Mouse (Mus musculus): Measurements from ENCODE around the gene Amt. TPM values are rescaled to one million over a fixed set of nuclear protein-coding genes. Genes with fewer than 3 reads are reported as not detected.

Amt gene
- total and polyA plus RNA-seq, 2 experiments from 2014 or later, result 22.5 to 28.5 TPM

DNA sequence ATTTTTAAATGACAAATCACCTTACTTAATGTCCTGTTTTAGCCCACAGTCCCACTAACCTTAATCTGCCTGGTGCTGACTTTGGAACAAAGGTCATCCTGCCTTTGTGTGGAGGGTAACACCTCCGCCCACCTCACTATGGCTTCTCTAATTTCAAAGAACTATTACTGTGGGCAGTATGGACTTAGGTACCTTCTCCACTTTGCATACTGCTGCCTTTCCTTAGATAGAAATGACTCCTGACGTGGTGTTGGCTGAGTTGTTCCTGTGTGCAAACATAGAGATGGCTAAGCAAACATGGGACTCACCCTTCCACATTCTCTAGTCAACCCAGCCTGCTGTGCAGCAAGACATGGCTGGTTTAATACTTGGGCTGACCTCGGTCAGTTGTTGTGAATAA lies 5.2 kb downstream of the Amt start:
- TF ChIP-seq CTCF (IDR thresholded peaks at IDR 0.05; ENCODE audit: low read depth), result no peak
- peaks cover 11% of the 10 kb centered on the region; the same call in 1 of the 2 replicates for H3K36me3 ChIP-seq (ENCODE audit: insufficient read depth, low read length)
- H3K9me3 ChIP-seq (ENCODE audit: low read length), result no peaks in the 10 kb centered on the region
- ATAC-seq (no peak), DNase-seq (ENCODE audit: low spot score) (no peak)
- H3K27ac ChIP-seq, result no peak overlapping the region
- no peak overlapping the region for H3K9ac ChIP-seq (replicated peaks; ENCODE audit: low read length)
- 86% methylated on average over 3 of the region's 3 CpGs for WGBS
- H3K4me3 ChIP-seq (ENCODE audit: low read length), result no peak overlapping the region
- H3K27me3 ChIP-seq (ENCODE audit: insufficient read depth, low read length), result no peaks in the 10 kb centered on the region
- H3K4me1 ChIP-seq (ENCODE audit: insufficient read depth, low read length), result peaks cover 6% of the 10 kb centered on the region; the same call in 1 of the 2 replicates
- no peak overlapping the region for H3K4me2 ChIP-seq (ENCODE audit: low read depth, low read length)

DNA sequence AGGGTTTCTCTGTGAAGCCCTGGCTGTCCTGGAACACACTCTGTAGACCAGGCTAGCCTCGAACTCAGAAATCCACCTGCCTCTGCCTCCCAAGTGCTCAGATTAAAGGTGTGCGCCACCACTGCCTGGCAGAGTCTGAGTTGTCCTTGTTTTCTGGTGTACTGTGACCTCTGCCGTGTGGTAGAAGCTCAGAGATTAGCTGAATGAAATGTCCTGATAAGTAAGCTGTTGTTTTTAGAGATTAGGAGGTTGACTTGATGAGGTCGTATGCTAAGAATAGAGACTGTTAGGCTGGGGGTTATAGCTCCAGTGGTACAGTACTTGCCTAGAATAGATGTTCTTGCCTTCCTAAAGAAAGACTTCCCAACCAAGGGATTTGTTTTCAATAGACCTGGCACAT lies 8.1 kb downstream of the Amt start:
- Histone ChIP-seq H3K9me3 (ENCODE audit: low read length) (no peaks in the 10 kb centered on the region), H3K4me1 (ENCODE audit: insufficient read depth, low read length) (peaks cover 21% of the 10 kb centered on the region), H3K36me3 (ENCODE audit: insufficient read depth, low read length) (peaks cover 6% of the 10 kb centered on the region; the same call in 1 of the 2 replicates), H3K27ac (peak overlapping the region; percentile 99; the same call in 1 of the 2 replicates), H3K9ac (replicated peaks; ENCODE audit: low read length) (peak overlapping the region; percentile 86), H3K4me2 (ENCODE audit: low read depth, low read length) (peak overlapping the region; percentile 96), H3K4me3 (ENCODE audit: low read length) (no peak overlapping the region; the same call in 1 of the 2 replicates), H3K27me3 (ENCODE audit: insufficient read depth, low read length) (no peaks in the 10 kb centered on the region)
- TF ChIP-seq CTCF (IDR thresholded peaks at IDR 0.05; ENCODE audit: low read depth), result no peak
- no peak for ATAC-seq
- 87% methylated on average over 4 of the region's 4 CpGs for WGBS
- DNase-seq (ENCODE audit: low spot score), result no peak

DNA sequence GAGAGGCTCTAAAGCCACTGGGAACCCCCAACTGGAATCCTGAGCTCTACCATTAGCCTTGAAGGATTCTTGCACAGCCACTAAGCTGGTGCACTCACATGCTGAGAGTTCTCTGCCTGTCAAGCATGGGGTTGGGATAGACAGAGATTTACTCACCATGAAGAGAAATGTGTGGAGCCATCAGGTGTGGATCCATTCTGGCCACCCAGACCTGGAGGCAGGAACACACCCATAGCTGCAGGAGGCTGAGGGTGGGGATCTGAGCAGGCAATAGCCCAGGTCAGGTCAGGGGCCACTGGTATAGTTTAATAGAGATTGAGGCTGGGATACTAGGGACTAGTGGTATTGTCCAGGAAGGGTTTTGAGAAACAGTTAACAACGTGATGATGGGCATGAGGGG lies 8.5 kb downstream of the Amt start:
- WGBS, result 10% methylated on average over 1 of the region's 1 CpGs
- 0 out of 2 replicates have a peak, but pooled peaks cover 5% of the 10 kb centered on the region for H3K36me3 ChIP-seq (ENCODE audit: insufficient read depth, low read length)

DNA sequence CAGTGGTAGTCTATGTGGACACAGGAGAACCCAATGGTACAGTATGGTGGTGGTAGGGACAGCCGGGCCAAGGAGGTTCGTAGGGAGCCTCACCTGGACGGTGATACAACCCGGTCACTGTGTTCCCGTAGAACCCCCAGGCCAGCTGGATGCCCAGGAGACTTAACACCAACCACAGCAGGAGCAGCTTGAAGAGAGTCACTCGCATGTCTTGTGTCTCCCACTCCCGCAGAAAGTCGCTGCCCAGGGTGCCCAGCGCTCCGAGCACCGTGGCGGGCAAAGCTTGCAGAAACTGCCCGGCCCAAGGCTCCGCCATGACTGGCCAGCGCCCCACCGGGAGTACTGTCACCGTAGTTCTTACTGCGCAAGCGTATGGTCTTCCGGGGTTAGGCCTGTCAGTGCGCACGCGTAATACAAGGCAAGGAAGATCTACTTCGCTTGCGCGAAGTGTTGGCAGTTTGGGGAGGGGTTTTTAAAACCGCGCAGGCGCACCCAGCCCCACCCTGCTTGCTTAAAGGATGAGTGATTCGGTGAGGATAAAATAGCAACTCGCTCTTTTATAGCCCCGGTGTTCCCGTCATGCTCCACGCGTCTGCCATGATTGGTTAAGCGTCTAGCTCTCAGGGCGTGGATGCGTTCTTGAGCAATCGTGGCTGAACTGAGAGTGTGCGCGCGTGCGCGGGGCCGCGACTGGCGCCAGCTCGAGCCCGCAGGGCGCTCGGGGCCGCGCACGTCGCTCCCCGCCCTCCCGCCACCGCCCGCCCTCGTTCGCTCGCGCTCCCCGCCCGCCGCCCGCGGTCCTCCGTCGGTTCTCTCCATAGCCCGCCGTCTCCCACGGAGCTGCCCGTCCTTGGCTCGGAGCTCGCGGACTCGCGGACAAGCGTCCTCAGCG lies 9.2 kb downstream of the Amt start, which contains the start of the genes Rhoa and Tcta:
Rhoa (plus strand) TSS at position 501 of the 892 bp plus-strand sequence.
Tcta (minus strand) TSS at position 532 of the 892 bp plus-strand sequence.
- no peaks in the 10 kb centered on the region for H3K27me3 ChIP-seq (ENCODE audit: insufficient read depth, low read length)
- no peak for TF ChIP-seq CTCF (IDR thresholded peaks at IDR 0.05; ENCODE audit: low read depth)
- peak; percentile 98 for ATAC-seq
- H3K27ac ChIP-seq, result peak within 1 kb of the TSS; percentile 99
- peak within 1 kb of the TSS; percentile 97 for H3K9ac ChIP-seq (replicated peaks; ENCODE audit: low read length)
- peaks cover 21% of the 10 kb centered on the region for H3K4me1 ChIP-seq (ENCODE audit: insufficient read depth, low read length)
- 0 out of 2 replicates have a peak, but pooled peaks cover 5% of the 10 kb centered on the region for H3K36me3 ChIP-seq (ENCODE audit: insufficient read depth, low read length)
- peak; percentile 100 for DNase-seq (ENCODE audit: low spot score)
- H3K9me3 ChIP-seq (ENCODE audit: low read length), result no peaks in the 10 kb centered on the region
- peak within 1 kb of the TSS; percentile 92 for H3K4me3 ChIP-seq (ENCODE audit: low read length)
- WGBS, result under 1% methylated on average over 77 of the region's 81 CpGs
- H3K4me2 ChIP-seq (ENCODE audit: low read depth, low read length), result peak within 1 kb of the TSS; percentile 96

More for the DNA sequence above, 8.5 kb downstream of the Amt start:
- DNase-seq (ENCODE audit: low spot score) (no peak), ATAC-seq (no peak)
- peak overlapping the region; percentile 99 for H3K27ac ChIP-seq
- H3K9me3 ChIP-seq (ENCODE audit: low read length), result no peaks in the 10 kb centered on the region
- H3K4me2 ChIP-seq (ENCODE audit: low read depth, low read length), result peak overlapping the region; percentile 96
- no peaks in the 10 kb centered on the region for H3K27me3 ChIP-seq (ENCODE audit: insufficient read depth, low read length)
- TF ChIP-seq CTCF (IDR thresholded peaks at IDR 0.05; ENCODE audit: low read depth), result no peak
- H3K9ac ChIP-seq (replicated peaks; ENCODE audit: low read length), result peak overlapping the region; percentile 86
- peaks cover 21% of the 10 kb centered on the region for H3K4me1 ChIP-seq (ENCODE audit: insufficient read depth, low read length)
- peak overlapping the region; percentile 92 for H3K4me3 ChIP-seq (ENCODE audit: low read length)

DNA sequence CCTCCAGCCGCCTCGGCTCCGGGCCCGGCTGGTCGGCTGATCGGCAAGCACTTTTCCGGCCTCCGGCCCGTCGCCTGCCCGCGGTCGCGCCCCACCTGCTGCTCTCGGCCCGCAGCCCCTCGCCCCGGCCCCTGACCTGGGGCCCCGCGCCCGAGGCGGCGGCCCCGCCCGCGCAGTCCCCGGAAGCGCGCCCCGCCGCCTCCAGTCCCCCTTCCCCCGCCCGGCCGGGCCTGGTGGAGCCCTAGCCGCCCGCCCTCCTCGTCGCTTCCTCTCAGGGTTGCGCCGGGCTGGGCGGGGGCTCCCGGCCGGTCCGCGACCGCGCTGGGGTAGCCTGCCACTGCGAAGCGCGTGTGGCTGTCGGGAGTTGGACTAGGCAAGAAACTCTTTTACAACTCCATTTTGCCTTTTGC lies 9.9 kb downstream of the Amt start:
- H3K27ac ChIP-seq, result peak overlapping the region; percentile 99
- no peaks in the 10 kb centered on the region for H3K27me3 ChIP-seq (ENCODE audit: insufficient read depth, low read length)
- DNase-seq (ENCODE audit: low spot score) (peak; percentile 83), ATAC-seq (peak; percentile 64)
- TF ChIP-seq CTCF (IDR thresholded peaks at IDR 0.05; ENCODE audit: low read depth), result no peak
- 0 out of 2 replicates have a peak, but pooled peaks cover 5% of the 10 kb centered on the region for H3K36me3 ChIP-seq (ENCODE audit: insufficient read depth, low read length)
- no peaks in the 10 kb centered on the region for H3K9me3 ChIP-seq (ENCODE audit: low read length)
- under 1% methylated on average over 49 of the region's 51 CpGs for WGBS
- peak overlapping the region; percentile 63 for H3K4me2 ChIP-seq (ENCODE audit: low read depth, low read length)
- peak overlapping the region; percentile 97 for H3K9ac ChIP-seq (replicated peaks; ENCODE audit: low read length)
- peak overlapping the region; percentile 92 for H3K4me3 ChIP-seq (ENCODE audit: low read length)
- H3K4me1 ChIP-seq (ENCODE audit: insufficient read depth, low read length), result peaks cover 21% of the 10 kb centered on the region

DNA sequence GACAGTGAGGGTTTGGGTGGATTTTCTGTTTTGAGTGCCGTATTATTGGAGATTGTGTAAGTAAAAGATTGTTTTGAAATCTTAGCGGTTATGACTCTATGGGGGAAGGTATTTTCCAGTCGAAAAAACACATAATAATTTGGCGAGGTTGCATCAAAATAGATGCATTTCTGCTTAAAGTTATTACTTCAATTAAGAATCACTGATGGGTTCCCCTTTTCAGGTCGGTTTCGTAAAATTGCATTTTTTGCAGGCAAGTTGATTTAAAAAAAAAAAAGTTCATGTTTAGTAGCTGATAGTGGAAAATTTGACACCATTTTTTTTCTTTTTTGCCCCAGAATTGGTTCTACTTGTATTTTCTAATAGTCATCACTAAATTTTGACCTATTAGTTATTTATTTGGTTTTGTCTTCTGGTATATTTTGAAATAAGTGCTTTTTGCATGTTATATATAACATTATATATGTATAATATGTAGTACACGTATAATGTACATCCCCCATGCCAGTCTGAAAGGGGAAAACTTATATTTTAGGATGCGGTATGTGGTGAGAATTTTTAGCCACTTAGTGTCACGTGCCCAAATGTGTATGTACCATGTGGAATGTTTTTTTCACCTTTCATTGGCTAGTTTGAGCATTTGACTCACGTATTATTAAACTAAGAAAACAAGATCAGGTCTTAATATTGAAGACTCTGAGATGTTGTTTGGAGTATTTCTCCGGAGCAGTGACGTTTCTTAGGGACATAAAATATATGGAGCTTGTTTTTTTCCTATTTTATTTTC lies 10.6 kb downstream of the Amt start:
- Histone ChIP-seq H3K4me3 (ENCODE audit: low read length) (peak overlapping the region; percentile 92), H3K9me3 (ENCODE audit: low read length) (no peaks in the 10 kb centered on the region), H3K36me3 (ENCODE audit: insufficient read depth, low read length) (0 out of 2 replicates have a peak, but pooled peaks cover 5% of the 10 kb centered on the region), H3K27me3 (ENCODE audit: insufficient read depth, low read length) (no peaks in the 10 kb centered on the region), H3K4me2 (ENCODE audit: low read depth, low read length) (peak overlapping the region; percentile 63), H3K4me1 (ENCODE audit: insufficient read depth, low read length) (peaks cover 21% of the 10 kb centered on the region), H3K27ac (peak overlapping the region; percentile 99), H3K9ac (replicated peaks; ENCODE audit: low read length) (peak overlapping the region; percentile 97)
- WGBS, result 17% methylated on average over 12 of the region's 12 CpGs
- DNase-seq (ENCODE audit: low spot score) (no peak), ATAC-seq (no peak)
- no peak for TF ChIP-seq CTCF (IDR thresholded peaks at IDR 0.05; ENCODE audit: low read depth)
